Mouse (Mus musculus): ENCODE measurements around the gene Mpdu1. TPM values are rescaled to one million over a fixed set of nuclear protein-coding genes. Genes with fewer than 3 reads are reported as not detected.
"Not testable (repeated sequence)": the region's sequence is repeated elsewhere in the genome, so short reads cannot be mapped to it uniquely, and the experiment has no call there.

Gene Mpdu1
- polyA plus RNA-seq, 1 experiment = 143 TPM

- TF ChIP-seq POLR2A (IDR thresholded peaks at IDR 0.05; ENCODE audit: low read depth, low read length) = no peak
- no peak for TF ChIP-seq CTCF (conservative IDR thresholded peaks at IDR 0.05; ENCODE audit: insufficient read depth, insufficient read length, low read depth, low read length)
- WGBS = 81% methylated on average over 7 of the region's 7 CpGs
- Histone ChIP-seq H3K27me3 (replicated peaks; ENCODE audit: control insufficient read depth, insufficient read depth, low read length) (no peaks in the 10 kb centered on the region), H3K4me1 (ENCODE audit: control insufficient read depth, insufficient read depth, low read length) (no peaks in the 10 kb centered on the region; the same call in 1 of the 2 replicates), H3K27ac (ENCODE audit: insufficient read depth, low read depth, low read length) (no peak overlapping the region), H3K4me3 (ENCODE audit: insufficient read depth, low read depth, low read length) (no peak overlapping the region), H3K36me3 (ENCODE audit: control insufficient read depth, insufficient read depth, low read length) (no peaks in the 10 kb centered on the region)
- no peak for DNase-seq
Observed at GRCm38 (mm10) chr11:69620394-69621081, 41.9 kb downstream of the Mpdu1 start.

GRCm38 (mm10) chr11:69617805-69618204 is 44.6 kb downstream of the Mpdu1 start, which contains the start of gene Shbg:
Shbg (minus strand) TSS chr11:69617905.
- Histone ChIP-seq H3K27me3 (replicated peaks; ENCODE audit: control insufficient read depth, insufficient read depth, low read length) (no peaks in the 10 kb centered on the region), H3K27ac (ENCODE audit: insufficient read depth, low read depth, low read length) (no peak within 1 kb of the TSS), H3K4me3 (ENCODE audit: insufficient read depth, low read depth, low read length) (no peak within 1 kb of the TSS), H3K36me3 (ENCODE audit: control insufficient read depth, insufficient read depth, low read length) (no peaks in the 10 kb centered on the region), H3K4me1 (ENCODE audit: control insufficient read depth, insufficient read depth, low read length) (peaks cover 2% of the 10 kb centered on the region; the same call in 1 of the 2 replicates)
- TF ChIP-seq POLR2A (IDR thresholded peaks at IDR 0.05; ENCODE audit: low read depth, low read length) = no peak
- no peak for TF ChIP-seq CTCF (conservative IDR thresholded peaks at IDR 0.05; ENCODE audit: insufficient read depth, insufficient read length, low read depth, low read length)
- no peak for DNase-seq
- 49% methylated on average over 5 of the region's 5 CpGs for WGBS

- peaks cover 2% of the 10 kb centered on the region; the same call in 1 of the 2 replicates for H3K4me1 ChIP-seq (ENCODE audit: control insufficient read depth, insufficient read depth, low read length)
- no peaks in the 10 kb centered on the region for H3K36me3 ChIP-seq (ENCODE audit: control insufficient read depth, insufficient read depth, low read length)
- WGBS = 33% methylated on average over 10 of the region's 10 CpGs
- no peak for DNase-seq
- H3K27ac ChIP-seq (ENCODE audit: insufficient read depth, low read depth, low read length) = no peak overlapping the region
- H3K4me3 ChIP-seq (ENCODE audit: insufficient read depth, low read depth, low read length) = no peak overlapping the region
- H3K27me3 ChIP-seq (replicated peaks; ENCODE audit: control insufficient read depth, insufficient read depth, low read length) = no peaks in the 10 kb centered on the region
- no peak for TF ChIP-seq CTCF (conservative IDR thresholded peaks at IDR 0.05; ENCODE audit: insufficient read depth, insufficient read length, low read depth, low read length)
- no peak for TF ChIP-seq POLR2A (IDR thresholded peaks at IDR 0.05; ENCODE audit: low read depth, low read length)
Observed at GRCm38 (mm10) chr11:69616781-69617180, 45.7 kb downstream of the Mpdu1 start.

- H3K27me3 ChIP-seq (replicated peaks; ENCODE audit: control insufficient read depth, insufficient read depth, low read length); H3K4me1 ChIP-seq (ENCODE audit: control insufficient read depth, insufficient read depth, low read length); H3K27ac ChIP-seq (ENCODE audit: insufficient read depth, low read depth, low read length); DNase-seq; H3K36me3 ChIP-seq (ENCODE audit: control insufficient read depth, insufficient read depth, low read length); H3K4me3 ChIP-seq (ENCODE audit: insufficient read depth, low read depth, low read length): not testable (repeated sequence)
- 45% methylated on average over 11 of the region's 11 CpGs for WGBS
Observed at GRCm38 (mm10) chr11:69614257-69614588, 48.2 kb downstream of the Mpdu1 start.

GRCm38 (mm10) chr11:69613553-69614256 is 48.7 kb downstream of the Mpdu1 start:
- DNase-seq = peak; percentile 93
- no peak overlapping the region for H3K4me3 ChIP-seq (ENCODE audit: insufficient read depth, low read depth, low read length)
- 0 out of 2 replicates have a peak, but pooled peaks cover 2% of the 10 kb centered on the region for H3K4me1 ChIP-seq (ENCODE audit: control insufficient read depth, insufficient read depth, low read length)
- no peaks in the 10 kb centered on the region for H3K36me3 ChIP-seq (ENCODE audit: control insufficient read depth, insufficient read depth, low read length)
- H3K27ac ChIP-seq (ENCODE audit: insufficient read depth, low read depth, low read length) = no peak overlapping the region
- no peaks in the 10 kb centered on the region for H3K27me3 ChIP-seq (replicated peaks; ENCODE audit: control insufficient read depth, insufficient read depth, low read length)
- TF ChIP-seq POLR2A (IDR thresholded peaks at IDR 0.05; ENCODE audit: low read depth, low read length) = no peak
- TF ChIP-seq CTCF (conservative IDR thresholded peaks at IDR 0.05; ENCODE audit: insufficient read depth, insufficient read length, low read depth, low read length) = peak; percentile 87
- 11% methylated on average over 19 of the region's 19 CpGs for WGBS

- Histone ChIP-seq H3K4me1 (ENCODE audit: control insufficient read depth, insufficient read depth, low read length) (0 out of 2 replicates have a peak, but pooled peaks cover 2% of the 10 kb centered on the region), H3K36me3 (ENCODE audit: control insufficient read depth, insufficient read depth, low read length) (no peaks in the 10 kb centered on the region), H3K27me3 (replicated peaks; ENCODE audit: control insufficient read depth, insufficient read depth, low read length) (no peaks in the 10 kb centered on the region), H3K27ac (ENCODE audit: insufficient read depth, low read depth, low read length) (no peak overlapping the region), H3K4me3 (ENCODE audit: insufficient read depth, low read depth, low read length) (no peak overlapping the region)
- WGBS = 81% methylated on average over 4 of the region's 4 CpGs
- no peak for DNase-seq
- TF ChIP-seq POLR2A (IDR thresholded peaks at IDR 0.05; ENCODE audit: low read depth, low read length) (no peak), CTCF (conservative IDR thresholded peaks at IDR 0.05; ENCODE audit: insufficient read depth, insufficient read length, low read depth, low read length) (no peak)
Observed at GRCm38 (mm10) chr11:69610899-69611298, 51.5 kb downstream of the Mpdu1 start.

- H3K36me3 ChIP-seq (ENCODE audit: control insufficient read depth, insufficient read depth, low read length) = no peaks in the 10 kb centered on the region
- no peak overlapping the region for H3K27ac ChIP-seq (ENCODE audit: insufficient read depth, low read depth, low read length)
- H3K4me1 ChIP-seq (ENCODE audit: control insufficient read depth, insufficient read depth, low read length) = 0 out of 2 replicates have a peak, but pooled peaks cover 2% of the 10 kb centered on the region
- H3K4me3 ChIP-seq (ENCODE audit: insufficient read depth, low read depth, low read length) = no peak overlapping the region
- peaks cover 2% of the 10 kb centered on the region; the same call in 1 of the 2 replicates for H3K27me3 ChIP-seq (replicated peaks; ENCODE audit: control insufficient read depth, insufficient read depth, low read length)
- 70% methylated on average over 7 of the region's 7 CpGs for WGBS
- DNase-seq = no peak
- TF ChIP-seq CTCF (conservative IDR thresholded peaks at IDR 0.05; ENCODE audit: insufficient read depth, insufficient read length, low read depth, low read length) (no peak), POLR2A (IDR thresholded peaks at IDR 0.05; ENCODE audit: low read depth, low read length) (no peak)
Observed at GRCm38 (mm10) chr11:69609416-69609815, 53.0 kb downstream of the Mpdu1 start.
